Mouse (Mus musculus) myocyte (in vitro differentiated cells): ENCODE results near the gene Slc9a5. TPM values are rescaled to one million over a fixed set of nuclear protein-coding genes. Genes with fewer than 3 reads are reported as not detected.
A peak's percentile ranks its signal among the peaks of the same experiment; 100 is the strongest.

Experiments used
- H3K27me3 ChIP-seq: one replicate; pipeline ENCODE4 v1.6.1; 2011; ENCODE audit not compliant: control insufficient read depth, insufficient read depth, insufficient read length
- H3K36me3 ChIP-seq: one replicate; pipeline ENCODE4 v1.6.1; 2011; ENCODE audit not compliant: control insufficient read depth, insufficient read depth
- H3K4me2 ChIP-seq: one replicate; pipeline ENCODE4 v1.6.1; 2011; ENCODE audit warnings: low read depth, control low read depth
- H3K4me3 ChIP-seq: one replicate; pipeline ENCODE4 v1.5.1; 2011; ENCODE audit warnings: mild to moderate bottlenecking, control low read depth, moderate library complexity
- H3K79me2 ChIP-seq: one replicate; pipeline ENCODE4 v1.6.1; 2011; ENCODE audit not compliant: control insufficient read depth, insufficient read depth
- H3ac ChIP-seq: one replicate; pipeline ENCODE4 v1.6.1; 2011; ENCODE audit not compliant: control insufficient read depth, insufficient read length
- CEBPB ChIP-seq: IDR thresholded peaks from 2 replicates; pipeline ENCODE4 v1.6.1; 2011; ENCODE audit warnings: mild to moderate bottlenecking, moderate library complexity; ENCODE audit not compliant: poor library complexity, insufficient read depth, severe bottlenecking
- E2F4 ChIP-seq: IDR thresholded peaks from one replicate; pipeline ENCODE4 v1.6.1; 2011; ENCODE audit warnings: mild to moderate bottlenecking, control low read depth, moderate library complexity; ENCODE audit not compliant: insufficient read depth
- MAX ChIP-seq: IDR thresholded peaks from one replicate; pipeline ENCODE4 v1.6.1; 2011; ENCODE audit warnings: low read depth, mild to moderate bottlenecking, control low read depth
- MYOD1 ChIP-seq, 3 experiments: IDR thresholded peaks; one replicate each; pipeline ENCODE4 v1.6.1; 2011; ENCODE audit warnings: control low read depth in 2 of 3, low read depth in 2 of 3, mild to moderate bottlenecking in 2 of 3, moderate library complexity in 1 of 3; ENCODE audit not compliant: insufficient read length in 2 of 3, control insufficient read depth in 1 of 3
- MYOG ChIP-seq, 3 experiments: IDR thresholded peaks; one replicate each; pipeline ENCODE4 v1.6.1; 2011; ENCODE audit warnings: control low read depth in 2 of 3, low read depth in 2 of 3, mild to moderate bottlenecking in 2 of 3; ENCODE audit not compliant: insufficient read length in 2 of 3, control insufficient read depth in 1 of 3, insufficient read depth in 1 of 3
- POLR2A ChIP-seq: IDR thresholded peaks from one replicate; pipeline ENCODE4 v1.6.1; 2011; ENCODE audit warnings: low read depth, mild to moderate bottlenecking, control low read depth, moderate library complexity; ENCODE audit not compliant: insufficient read length
- POLR2AphosphoS2 ChIP-seq: IDR thresholded peaks from one replicate; pipeline ENCODE4 v1.6.1; 2011; ENCODE audit warnings: low read depth, control low read depth; ENCODE audit not compliant: insufficient read length
- REST ChIP-seq: IDR thresholded peaks from one replicate; pipeline ENCODE4 v1.6.1; 2011; ENCODE audit warnings: mild to moderate bottlenecking, control low read depth, moderate library complexity; ENCODE audit not compliant: insufficient read depth, insufficient read length
- SRF ChIP-seq: IDR thresholded peaks from one replicate; pipeline ENCODE4 v1.6.1; 2011; ENCODE audit warnings: low read depth; ENCODE audit not compliant: control insufficient read depth, insufficient read length
- TCF12 ChIP-seq: IDR thresholded peaks from one replicate; pipeline ENCODE4 v1.6.1; 2011; ENCODE audit warnings: mild to moderate bottlenecking, control low read depth; ENCODE audit not compliant: poor library complexity, insufficient read depth, severe bottlenecking
- TCF3 ChIP-seq: IDR thresholded peaks from one replicate; pipeline ENCODE4 v1.6.1; 2011; ENCODE audit warnings: low read depth, control low read depth; ENCODE audit not compliant: insufficient read length
- USF1 ChIP-seq: IDR thresholded peaks from one replicate; pipeline ENCODE4 v1.6.1; 2011; ENCODE audit warnings: low read depth, mild to moderate bottlenecking, control low read depth, moderate library complexity
- polyA plus RNA-seq: library from polyadenylated mRNA; unstranded; fragments of >200 nt; fragmentation: generic; extraction: Trizol; gene quantifications from one replicate; pipeline ENCODE4 v1.2.1, GENCODE M21; 2012; ENCODE audit warnings: missing spikeins

The Slc9a5 gene
- polyA plus RNA-seq, 1 experiment = 6.2 TPM

DNA sequence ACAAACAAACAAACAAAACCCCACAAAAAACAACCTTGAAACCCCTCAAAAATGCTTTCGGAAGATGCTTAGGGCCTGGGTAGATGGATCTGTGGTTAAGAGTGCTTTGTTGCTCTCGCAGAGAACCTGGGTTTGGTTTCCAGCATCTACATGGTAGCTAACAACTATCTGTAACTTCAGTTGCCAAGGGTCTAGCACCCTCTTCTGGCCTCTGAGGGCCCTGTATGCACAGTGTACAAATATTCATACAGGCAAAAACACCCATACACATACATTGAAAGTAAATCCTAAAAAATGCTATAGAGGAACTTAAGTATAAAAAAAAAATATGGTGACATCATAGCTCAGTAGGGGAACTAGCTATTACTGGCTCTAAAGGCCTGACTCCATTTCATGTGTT is 35.4 kb downstream of the Slc9a5 start:
- no peak overlapping the region for H3K4me2 ChIP-seq
- no peaks in the 10 kb centered on the region for H3K36me3 ChIP-seq
- no peaks in the 10 kb centered on the region for H3K79me2 ChIP-seq
- no peak for TF ChIP-seq TCF12
- no peak for TF ChIP-seq MAX
- TF ChIP-seq E2F4 = no peak
- TF ChIP-seq POLR2A = no peak
- TF ChIP-seq POLR2AphosphoS2 = no peak
- no peak for TF ChIP-seq CEBPB
- TF ChIP-seq REST = no peak
- no peak for TF ChIP-seq USF1
- no peak for TF ChIP-seq TCF3
- H3K4me3 ChIP-seq = no peak overlapping the region
- H3ac ChIP-seq = no peak overlapping the region
- H3K27me3 ChIP-seq = no peaks in the 10 kb centered on the region

DNA sequence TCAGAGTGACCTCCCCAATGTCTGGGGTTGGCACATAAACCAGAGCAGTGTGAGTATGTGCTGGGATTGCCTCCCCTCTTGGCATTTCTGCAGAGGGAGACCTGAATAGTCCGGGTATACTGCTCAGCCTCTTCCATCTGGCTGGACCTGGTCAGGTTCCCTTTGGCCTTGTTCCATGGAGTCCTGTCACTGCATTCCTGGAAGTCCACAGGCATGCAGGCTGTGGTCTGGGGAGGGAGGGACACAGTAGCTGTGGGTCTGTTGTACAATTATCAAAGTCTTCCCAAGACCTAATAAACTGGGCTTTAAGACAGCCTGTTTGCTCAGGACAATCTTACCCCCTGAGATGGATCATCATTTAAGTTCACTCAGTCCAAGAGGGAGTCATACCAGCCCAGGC is 38.5 kb downstream of the Slc9a5 start:
- no peaks in the 10 kb centered on the region for H3K36me3 ChIP-seq
- H3K27me3 ChIP-seq = no peaks in the 10 kb centered on the region
- H3ac ChIP-seq = no peak overlapping the region
- no peak overlapping the region for H3K4me2 ChIP-seq
- no peak overlapping the region for H3K4me3 ChIP-seq
- TF ChIP-seq TCF12 = no peak
- no peak for TF ChIP-seq REST
- no peak for TF ChIP-seq CEBPB
- no peak for TF ChIP-seq TCF3
- no peak for TF ChIP-seq POLR2AphosphoS2
- no peak for TF ChIP-seq USF1
- TF ChIP-seq MYOG (IDR thresholded peaks at IDR 0.05; ENCODE audit: control insufficient read depth in 1 of 3, insufficient read depth in 1 of 3, insufficient read length in 2 of 3, low read depth in 2 of 3) = peak in 1 of 3 experiments; percentile 8
- no peaks in the 10 kb centered on the region for H3K79me2 ChIP-seq

DNA sequence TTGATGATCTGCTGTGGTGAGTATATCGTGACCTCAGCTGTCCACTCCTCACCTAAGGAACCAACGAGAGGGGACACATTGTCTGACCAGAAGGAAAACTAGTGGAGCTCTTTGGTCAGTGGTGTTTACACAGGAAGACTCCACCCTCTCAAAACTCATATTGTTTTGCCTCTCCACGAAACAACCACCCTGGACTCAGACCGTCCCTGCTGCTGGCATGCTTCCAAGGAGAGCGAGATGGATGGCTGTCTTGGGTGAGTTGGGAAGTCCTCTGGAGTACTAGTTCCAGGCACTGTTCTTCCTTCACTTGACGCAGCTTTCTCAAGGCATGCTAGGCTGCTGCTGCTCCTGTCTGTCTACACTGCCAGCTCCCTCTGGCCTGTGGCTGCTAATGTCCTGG is 40.5 kb downstream of the Slc9a5 start:
- no peaks in the 10 kb centered on the region for H3K79me2 ChIP-seq

DNA sequence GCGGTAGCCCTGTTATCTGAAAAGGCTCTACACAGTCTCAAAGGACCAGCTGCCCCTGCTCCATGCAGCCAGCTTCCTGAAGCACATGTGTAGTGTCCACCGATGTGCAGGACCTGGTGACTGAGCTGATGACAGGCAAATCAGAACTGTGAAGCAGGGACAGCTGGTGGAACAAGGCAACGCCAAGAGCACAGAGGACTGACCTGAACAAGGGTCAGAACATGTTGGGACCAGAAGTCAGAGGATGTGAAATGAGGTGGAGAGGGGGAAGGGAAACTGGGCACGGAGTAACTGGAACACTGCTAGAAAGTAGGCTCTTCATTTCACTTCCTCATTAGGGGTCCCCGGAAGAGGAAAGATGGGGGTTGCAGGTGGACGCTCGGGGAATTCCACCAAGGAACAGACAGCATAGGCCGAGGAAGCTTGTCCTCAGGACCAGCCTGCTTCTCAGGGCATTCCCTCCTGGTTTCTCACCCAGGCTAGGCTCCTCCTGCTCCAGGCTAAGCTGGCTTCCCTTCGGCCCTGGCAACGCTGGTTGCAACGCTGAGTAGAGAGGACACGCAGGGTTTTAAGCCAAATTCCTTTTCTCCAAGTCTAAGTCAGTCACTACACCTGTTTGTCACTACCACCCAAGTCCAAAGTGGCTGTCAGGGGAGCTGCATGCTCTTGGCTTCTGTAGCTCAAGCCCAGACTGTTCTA is 44.6 kb downstream of the Slc9a5 start:
- Histone ChIP-seq H3ac (no peak overlapping the region), H3K79me2 (no peaks in the 10 kb centered on the region), H3K4me2 (no peak overlapping the region), H3K36me3 (no peaks in the 10 kb centered on the region), H3K27me3 (no peaks in the 10 kb centered on the region), H3K4me3 (no peak overlapping the region)
- TF ChIP-seq USF1 (no peak), TCF3 (no peak), MYOG (IDR thresholded peaks at IDR 0.05; ENCODE audit: control insufficient read depth in 1 of 3, insufficient read depth in 1 of 3, insufficient read length in 2 of 3, low read depth in 2 of 3) (no peak), TCF12 (no peak), MYOD1 (IDR thresholded peaks at IDR 0.05; ENCODE audit: control insufficient read depth in 1 of 3, insufficient read length in 2 of 3, low read depth in 2 of 3) (no peak), E2F4 (no peak), CEBPB (no peak), POLR2AphosphoS2 (no peak), REST (no peak), SRF (no peak), MAX (no peak), POLR2A (no peak)

More for the DNA sequence above, 40.5 kb downstream of the Slc9a5 start:
- no peak for TF ChIP-seq TCF3
- TF ChIP-seq E2F4 = no peak
- TF ChIP-seq MAX = no peak
- no peak for TF ChIP-seq POLR2AphosphoS2
- no peak for TF ChIP-seq REST
- TF ChIP-seq MYOD1 (IDR thresholded peaks at IDR 0.05; ENCODE audit: control insufficient read depth in 1 of 3, insufficient read length in 2 of 3, low read depth in 2 of 3) = no peak
- TF ChIP-seq CEBPB = no peak
- TF ChIP-seq MYOG (IDR thresholded peaks at IDR 0.05; ENCODE audit: control insufficient read depth in 1 of 3, insufficient read depth in 1 of 3, insufficient read length in 2 of 3, low read depth in 2 of 3) = no peak
- TF ChIP-seq SRF = no peak
- TF ChIP-seq TCF12 = no peak
- no peaks in the 10 kb centered on the region for H3K36me3 ChIP-seq
- H3K27me3 ChIP-seq = no peaks in the 10 kb centered on the region
- H3ac ChIP-seq = no peak overlapping the region
- H3K4me2 ChIP-seq = no peak overlapping the region
- H3K4me3 ChIP-seq = no peak overlapping the region

DNA sequence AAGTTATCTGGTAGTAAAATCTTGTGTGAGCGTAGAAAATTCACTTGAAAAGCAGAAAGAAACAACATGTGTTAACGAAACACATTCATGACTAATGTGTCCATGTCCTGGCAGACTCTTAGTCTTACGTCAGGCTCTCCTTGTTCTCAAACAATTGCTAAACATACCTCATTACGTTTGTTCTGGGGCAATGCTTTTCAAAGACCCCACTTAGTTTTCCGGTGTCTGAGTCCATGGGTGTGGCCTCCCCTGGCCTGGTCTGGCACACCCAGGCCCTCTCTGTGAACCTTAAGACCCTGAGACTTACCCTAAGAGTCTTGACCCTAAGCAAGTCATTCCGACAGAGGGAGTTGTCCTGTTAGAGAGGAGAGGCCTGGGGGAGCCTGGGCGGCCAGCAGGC is 45.3 kb downstream of the Slc9a5 start:
- Histone ChIP-seq H3K27me3 (no peaks in the 10 kb centered on the region), H3ac (no peak overlapping the region), H3K79me2 (no peaks in the 10 kb centered on the region), H3K4me2 (no peak overlapping the region), H3K36me3 (no peaks in the 10 kb centered on the region), H3K4me3 (no peak overlapping the region)
- TF ChIP-seq MAX (no peak), MYOG (IDR thresholded peaks at IDR 0.05; ENCODE audit: control insufficient read depth in 1 of 3, insufficient read depth in 1 of 3, insufficient read length in 2 of 3, low read depth in 2 of 3) (no peak), SRF (no peak), CEBPB (no peak), POLR2A (no peak), REST (no peak), POLR2AphosphoS2 (no peak), TCF12 (no peak), USF1 (no peak), TCF3 (no peak), MYOD1 (IDR thresholded peaks at IDR 0.05; ENCODE audit: control insufficient read depth in 1 of 3, insufficient read length in 2 of 3, low read depth in 2 of 3) (no peak), E2F4 (no peak)
